Mouse (Mus musculus): ENCODE data around the gene Tepsin. TPM values are rescaled to one million over a fixed set of nuclear protein-coding genes. Genes with fewer than 3 reads are reported as not detected.

Gene Tepsin
- 0.84 TPM for polyA plus RNA-seq (2014; fragmentation: Illumina TruSeq; extraction: RNeasy Lipid Tissue Mini Kit (QIAGEN cat#74804); ENCODE audit: low read depth, low replicate concordance)

DNA sequence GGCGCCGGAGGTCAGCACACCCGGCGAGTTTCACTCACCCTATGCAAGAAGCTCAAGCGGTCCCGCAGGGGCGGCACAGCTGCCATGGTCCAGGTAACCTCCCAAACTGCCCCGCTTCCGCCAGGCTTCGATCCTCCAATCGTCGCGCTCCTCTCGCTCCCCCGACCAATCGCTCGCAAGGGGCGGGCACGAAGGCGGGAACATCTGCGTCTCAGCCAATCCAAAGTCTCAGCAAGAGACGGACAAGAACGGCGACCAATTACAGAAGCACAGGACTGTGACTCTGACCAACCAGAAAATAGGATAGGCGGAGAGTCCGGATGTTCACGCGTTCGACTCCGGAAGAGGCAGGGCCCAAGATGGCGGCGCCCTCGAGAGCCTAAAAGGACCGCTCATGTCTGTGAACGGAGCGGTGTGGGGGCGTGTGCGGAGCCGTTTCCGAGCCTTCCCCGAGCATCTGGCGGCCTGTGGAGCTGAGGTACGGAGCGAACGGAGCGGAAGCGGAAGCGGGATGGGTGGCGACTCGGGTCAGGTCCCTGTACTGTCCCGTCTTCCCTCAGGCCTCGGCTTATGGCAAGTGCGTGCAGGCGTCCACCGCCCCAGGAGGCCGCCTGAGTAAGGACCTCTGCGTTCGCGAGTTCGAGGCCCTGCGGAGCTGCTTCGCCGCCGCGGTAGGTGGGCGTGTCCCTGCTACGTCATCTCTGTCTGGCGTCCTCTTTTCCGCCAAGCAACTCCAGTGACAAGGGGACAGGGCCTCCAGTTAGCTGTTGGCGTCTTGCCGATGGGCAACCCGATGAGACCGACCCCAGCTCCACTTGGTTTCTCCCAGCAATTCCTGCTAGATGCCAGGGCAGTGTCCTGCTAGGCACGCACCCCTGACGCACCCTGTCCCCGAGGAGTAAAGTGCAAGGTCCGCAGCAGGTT is at the start of gene Tepsin, which contains the start of gene Ndufaf8:
Tepsin (minus strand) TSS at position 144 of the 924 bp plus-strand sequence.
Ndufaf8 (plus strand) TSS at position 341 of the 924 bp plus-strand sequence.

DNA sequence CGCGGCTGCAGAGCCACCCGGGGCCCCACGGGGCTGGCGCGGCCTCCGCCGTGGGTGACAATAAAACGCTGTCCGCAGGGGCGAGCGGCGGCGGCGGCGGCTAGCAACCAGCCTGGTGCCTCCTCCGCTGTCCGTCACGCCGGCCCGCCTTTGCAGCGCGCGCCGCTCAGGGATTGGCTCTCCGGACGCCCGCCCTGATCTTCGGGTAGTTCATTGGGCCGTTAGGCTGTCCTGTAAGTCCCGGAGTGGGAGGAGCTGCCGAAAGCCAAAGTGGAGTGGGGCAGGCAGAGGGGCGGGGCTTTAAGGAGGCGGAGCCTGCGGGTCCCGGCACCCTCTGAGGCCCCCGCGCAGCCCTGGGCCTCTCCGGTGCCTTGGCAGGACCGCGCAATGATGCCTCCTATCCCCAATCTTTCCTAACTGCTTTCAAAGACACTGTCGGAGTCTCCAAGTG is 11.8 kb downstream of the Tepsin start, which contains the start of gene Cep131:
Cep131 (minus strand) TSS at position 126 of the 451 bp plus-strand sequence.

DNA sequence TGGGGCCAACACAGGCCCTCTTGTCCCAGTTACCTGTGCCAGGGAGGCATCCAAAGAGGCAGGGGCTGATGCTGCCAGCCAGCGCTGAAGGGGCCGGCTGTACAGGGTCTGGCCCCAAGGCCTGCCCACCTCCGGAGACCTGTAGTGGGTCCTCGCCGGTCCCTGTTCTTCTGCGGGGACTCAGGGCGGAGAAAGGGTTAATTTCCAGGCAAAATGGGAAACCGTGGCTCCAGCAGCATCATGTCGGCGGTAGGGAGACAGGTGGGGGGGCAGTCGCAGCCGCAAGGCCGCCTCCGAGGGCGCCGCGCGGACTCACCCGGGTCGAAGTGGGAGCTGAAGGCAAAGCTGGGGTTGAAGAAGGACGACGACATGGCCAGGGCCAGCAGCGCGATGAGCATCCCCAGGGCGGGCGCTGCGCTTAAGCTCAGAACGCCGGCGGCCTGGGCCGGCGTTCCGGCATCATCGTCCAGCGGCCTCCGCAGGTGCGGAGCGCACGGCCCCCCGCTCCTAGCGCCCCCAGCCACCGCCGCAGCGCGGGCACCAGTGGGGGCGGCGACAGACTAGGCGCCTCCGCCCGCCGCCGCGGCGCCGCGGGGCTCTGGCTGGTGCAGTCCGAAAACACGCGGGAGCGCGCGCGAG is 51.9 kb downstream of the Tepsin start, which contains the start of gene Aatk:
Aatk (minus strand) TSS at position 615 of the 639 bp plus-strand sequence.

Other genes starting within 250 kb of the Tepsin start
- gene Chmp6, start 185.3 kb downstream of the Tepsin start, polyA plus RNA-seq (2014; fragmentation: Illumina TruSeq; extraction: RNeasy Lipid Tissue Mini Kit (QIAGEN cat#74804); ENCODE audit: low read depth, low replicate concordance), result 3.0 TPM
- 8.8 TPM for gene Baiap2, start 156.0 kb downstream of the Tepsin start, polyA plus RNA-seq (2014; fragmentation: Illumina TruSeq; extraction: RNeasy Lipid Tissue Mini Kit (QIAGEN cat#74804); ENCODE audit: low read depth, low replicate concordance)
- gene Aatk, start 51.6 kb downstream of the Tepsin start, polyA plus RNA-seq (2014; fragmentation: Illumina TruSeq; extraction: RNeasy Lipid Tissue Mini Kit (QIAGEN cat#74804); ENCODE audit: low read depth, low replicate concordance), result not detected
- 3.9 TPM for gene Cep131, start 11.9 kb downstream of the Tepsin start, polyA plus RNA-seq (2014; fragmentation: Illumina TruSeq; extraction: RNeasy Lipid Tissue Mini Kit (QIAGEN cat#74804); ENCODE audit: low read depth, low replicate concordance)
- 1.9 TPM for gene Ndufaf8, start 197 bp upstream of the Tepsin start, polyA plus RNA-seq (2014; fragmentation: Illumina TruSeq; extraction: RNeasy Lipid Tissue Mini Kit (QIAGEN cat#74804); ENCODE audit: low read depth, low replicate concordance)
- gene Slc38a10, start 52.6 kb upstream of the Tepsin start, polyA plus RNA-seq (2014; fragmentation: Illumina TruSeq; extraction: RNeasy Lipid Tissue Mini Kit (QIAGEN cat#74804); ENCODE audit: low read depth, low replicate concordance), result 1.5 TPM
- 0.41 TPM for gene Bahcc1, start 134.2 kb upstream of the Tepsin start, polyA plus RNA-seq (2014; fragmentation: Illumina TruSeq; extraction: RNeasy Lipid Tissue Mini Kit (QIAGEN cat#74804); ENCODE audit: low read depth, low replicate concordance)
- gene Actg1, start 249.8 kb upstream of the Tepsin start, polyA plus RNA-seq (2014; fragmentation: Illumina TruSeq; extraction: RNeasy Lipid Tissue Mini Kit (QIAGEN cat#74804); ENCODE audit: low read depth, low replicate concordance), result 418 TPM

Data from testis, adult 10 weeks (tissue).